Mouse (Mus musculus) testis, adult 2 months (tissue): ENCODE data around the gene Krtap5-2.
"Not testable (repeated sequence)": the region's sequence is repeated elsewhere in the genome, so short reads cannot be mapped to it uniquely, and the experiment has no call there.

Experiments used
- CTCF ChIP-seq: fragments of 200-500 bp; IDR thresholded peaks from 2 replicates; pipeline ENCODE4 v1.5.1; 2012; ENCODE audit warnings: low read depth, mild to moderate bottlenecking, inconsistent platforms, low read length, moderate library complexity; ENCODE audit not compliant: control insufficient read depth, insufficient read depth, insufficient replicate concordance
- POLR2A ChIP-seq: fragments of 200-500 bp; IDR thresholded peaks from 2 replicates; pipeline ENCODE4 v1.6.1; 2012; ENCODE audit warnings: low read depth, mild to moderate bottlenecking, inconsistent platforms, low read length, moderate library complexity; ENCODE audit not compliant: control insufficient read depth

DNA sequence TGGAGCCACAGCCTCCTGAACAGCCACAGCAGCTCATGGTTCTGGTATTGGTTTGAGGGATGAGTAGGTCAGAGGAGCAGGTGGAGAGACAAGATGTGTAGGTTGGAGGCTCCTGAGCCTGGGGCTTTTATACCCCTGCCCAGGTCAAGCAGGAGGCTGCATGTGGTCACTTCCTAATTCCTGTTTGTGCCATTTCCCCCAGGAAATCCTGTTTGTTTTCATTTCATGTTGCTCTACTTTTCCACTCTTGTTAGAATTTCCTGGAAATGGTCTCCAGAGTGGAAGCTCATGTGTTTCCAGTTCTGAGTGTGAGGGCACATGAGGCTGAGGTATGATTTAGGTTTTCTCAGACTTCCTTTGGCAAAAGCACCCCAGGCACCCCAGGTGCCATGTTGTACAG is at the start of gene Krtap5-2:
- TF ChIP-seq POLR2A, CTCF: not testable (repeated sequence)
